Mouse (Mus musculus) liver, embryonic 14.5 days (tissue): ENCODE data around the gene Ciita. TPM values are rescaled to one million over a fixed set of nuclear protein-coding genes. Genes with fewer than 3 reads are reported as not detected.
A peak's percentile ranks its signal among the peaks of the same experiment; 100 is the strongest.

Experiments
- ATAC-seq: fragments of 200-750 bp; cut with Nextera tagmentation; 2 replicates; pipeline ENCODE4 v1.8.0; 2017; ENCODE audit warnings: moderate number of reproducible peaks, mild to moderate bottlenecking, moderate library complexity; ENCODE audit not compliant: insufficient read depth
- DNase-seq, 3 experiments: peaks; one replicate each; pipeline ENCODE4 v3.0.0-alpha.2; 2012 to 2013; ENCODE audit warnings: low read depth in 3 of 3, low spot score in 3 of 3
- H3K27ac ChIP-seq: fragments of 300-500 bp; sonication (generic); 2 replicates; pipeline ENCODE4 v1.5.1; 2014; ENCODE audit warnings: moderate library complexity, mild to moderate bottlenecking, control low read depth, inconsistent platforms
- H3K27me3 ChIP-seq: fragments of 300-500 bp; sonication (generic); 2 replicates; pipeline ENCODE4 v1.6.1; 2014; ENCODE audit warnings: mild to moderate bottlenecking, low read length, moderate library complexity; ENCODE audit not compliant: control insufficient read depth, insufficient read depth
- H3K36me3 ChIP-seq: fragments of 300-500 bp; sonication (generic); replicated peaks from 2 replicates; pipeline ENCODE4 v1.6.1; 2014; ENCODE audit warnings: low read depth; ENCODE audit not compliant: control insufficient read depth, insufficient read depth
- H3K4me1 ChIP-seq, 2 experiments: fragments of 200-500 bp in 1 of 2; fragments of 300-500 bp in 1 of 2; sonication (generic) in 1 of 2; replicated peaks; 2 replicates each; pipeline ENCODE4 v1.6.1; 2012 to 2014; ENCODE audit warnings: antibody characterized with exemption in 1 of 2, inconsistent platforms in 1 of 2, low read length in 1 of 2; ENCODE audit not compliant: control insufficient read depth in 2 of 2, insufficient read depth in 2 of 2
- H3K4me2 ChIP-seq: fragments of 300-500 bp; sonication (generic); 2 replicates; pipeline ENCODE4 v1.6.1; 2014; ENCODE audit warnings: low read depth, mild to moderate bottlenecking, control low read depth, moderate library complexity
- H3K4me3 ChIP-seq, 2 experiments: fragments of 200-500 bp in 1 of 2; fragments of 300-500 bp in 1 of 2; sonication (generic) in 1 of 2; 2 replicates each; pipeline ENCODE4 v1.5.1; 2012 to 2014; ENCODE audit warnings: low read depth in 2 of 2, low read length in 2 of 2, mild to moderate bottlenecking in 2 of 2, control low read depth in 1 of 2, inconsistent platforms in 1 of 2, moderate library complexity in 1 of 2; ENCODE audit not compliant: insufficient read depth in 1 of 2
- H3K9ac ChIP-seq: fragments of 300-500 bp; sonication (generic); replicated peaks from 2 replicates; pipeline ENCODE4 v1.6.1; 2014; ENCODE audit warnings: mild to moderate bottlenecking, control low read depth, moderate library complexity
- H3K9me3 ChIP-seq: fragments of 300-500 bp; sonication (generic); 2 replicates; pipeline ENCODE4 v1.6.1; 2016; ENCODE audit warnings: low read length, mixed read lengths; ENCODE audit not compliant: control insufficient read depth
- CTCF ChIP-seq: IDR thresholded peaks from 2 replicates; pipeline ENCODE4 v1.5.1; 2016; ENCODE audit warnings: antibody characterized with exemption, low read depth, control low read depth
- EP300 ChIP-seq: IDR thresholded peaks from 2 replicates; pipeline ENCODE4 v1.6.1; 2016; ENCODE audit warnings: antibody characterized with exemption, low read depth
- WGBS: fragments of 180-500 bp; shearing (Covaris S2); extraction: QIAGEN DNeasy Blood & Tissue Kit; methylation state at CpG from one replicate; pipeline ENCODE4 v1.1.7; 2014; ENCODE audit not compliant: insufficient replicate concordance; 5-methylcytosine and 5-hydroxymethylcytosine counted together
- polyA plus RNA-seq, 2 experiments: library from polyadenylated mRNA; depleted of rRNA in 1 of 2; stranded (reverse) in 1 of 2; unstranded in 1 of 2; fragments of >200 nt; fragmentation: Nextera tagmentation in 1 of 2; extraction: Ambion mirVana in 1 of 2; gene quantifications; 2 replicates each; pipeline versions ENCODE4 v1.2.1 to v1.2.3; 2012 to 2014

Gene Ciita
- polyA plus RNA-seq, 2 experiments, result 0.06 TPM

DNA sequence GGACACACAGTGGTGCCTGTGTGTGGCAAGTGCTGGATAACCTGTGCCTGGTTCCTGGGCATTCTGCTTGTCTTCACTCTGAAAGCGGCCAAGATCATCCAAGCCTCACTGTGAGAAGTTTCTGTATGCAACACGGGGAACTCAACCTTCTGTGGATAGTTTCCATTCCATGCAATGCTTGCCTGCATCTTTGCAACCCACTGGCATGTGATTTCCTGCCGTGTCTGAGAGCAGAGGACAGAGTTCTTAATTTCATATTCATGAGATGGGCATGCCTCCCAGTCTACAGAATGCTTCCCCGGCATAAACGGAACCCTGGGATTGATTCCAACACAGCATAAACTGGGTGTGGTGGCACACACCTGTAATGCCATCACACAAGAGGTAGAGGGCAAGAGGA lies 41.8 kb upstream of the Ciita start:
- DNase-seq, result no peak
- ATAC-seq, result no peak

DNA sequence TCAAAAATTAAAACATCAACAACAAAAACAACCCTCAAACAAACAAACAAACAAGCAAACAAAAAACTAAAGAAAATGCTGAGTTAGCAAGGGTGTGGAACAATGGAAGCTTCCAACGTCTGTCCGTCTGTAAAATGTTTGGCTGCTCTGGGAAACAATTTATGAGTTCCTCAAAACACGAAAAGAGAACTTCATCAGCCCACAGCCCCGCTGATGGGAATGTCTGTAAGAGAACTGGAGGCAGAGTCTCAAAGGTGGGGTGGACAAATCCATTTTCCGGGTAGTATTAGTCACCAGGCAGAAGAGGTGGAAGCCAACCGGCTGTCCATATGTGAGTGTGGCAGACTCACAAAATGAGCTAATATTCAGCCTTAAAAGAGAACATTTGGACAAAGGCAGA lies 38.5 kb upstream of the Ciita start:
- no peaks in the 10 kb centered on the region for H3K9me3 ChIP-seq
- H3K36me3 ChIP-seq, result no peaks in the 10 kb centered on the region
- no peak overlapping the region for H3K4me2 ChIP-seq
- no peak overlapping the region for H3K9ac ChIP-seq
- H3K27ac ChIP-seq, result no peak overlapping the region
- TF ChIP-seq EP300 (no peak), CTCF (no peak)
- ATAC-seq, result no peak
- H3K4me1 ChIP-seq, result no peaks in the 10 kb centered on the region
- 41% methylated on average over 6 of the region's 6 CpGs for WGBS
- no peak overlapping the region for H3K4me3 ChIP-seq
- no peaks in the 10 kb centered on the region for H3K27me3 ChIP-seq
- no peak for DNase-seq

More for the DNA sequence above, 41.8 kb upstream of the Ciita start:
- H3K9ac ChIP-seq, result no peak overlapping the region
- 65% methylated on average over 5 of the region's 5 CpGs for WGBS
- H3K4me1 ChIP-seq, result peaks cover 0 to 7% of the 10 kb centered on the region in 2 experiments; a peak in 1 of 4 replicates
- H3K4me2 ChIP-seq, result no peak overlapping the region
- no peak overlapping the region for H3K4me3 ChIP-seq
- no peak overlapping the region for H3K27ac ChIP-seq
- no peak for TF ChIP-seq CTCF
- no peak for TF ChIP-seq EP300
- no peaks in the 10 kb centered on the region for H3K9me3 ChIP-seq
- no peaks in the 10 kb centered on the region for H3K27me3 ChIP-seq
- no peaks in the 10 kb centered on the region for H3K36me3 ChIP-seq

DNA sequence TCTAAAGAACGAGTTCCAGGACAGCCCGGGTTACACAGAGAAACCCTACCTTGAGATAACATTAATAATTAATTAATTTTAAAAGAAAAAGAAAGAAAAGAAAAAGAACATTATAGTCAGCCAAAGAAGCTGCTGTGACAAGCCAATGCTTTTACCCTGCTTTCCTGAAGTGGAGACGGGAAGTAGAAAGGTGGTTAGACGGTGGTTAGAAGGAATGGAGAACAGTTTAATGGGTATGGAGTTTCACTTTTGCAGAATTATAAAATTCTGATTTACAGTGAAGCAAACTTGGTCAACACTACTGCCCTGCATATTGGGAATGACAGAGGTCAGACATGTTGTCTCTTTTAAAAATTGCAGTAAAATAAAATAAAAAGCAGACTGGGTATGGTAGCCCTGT lies 38.1 kb upstream of the Ciita start:
- no peak for ATAC-seq
- Histone ChIP-seq H3K36me3 (no peaks in the 10 kb centered on the region), H3K4me1 (no peaks in the 10 kb centered on the region), H3K4me3 (no peak overlapping the region), H3K9ac (no peak overlapping the region), H3K4me2 (no peak overlapping the region), H3K27me3 (no peaks in the 10 kb centered on the region), H3K27ac (no peak overlapping the region), H3K9me3 (no peaks in the 10 kb centered on the region)
- WGBS, result 51% methylated on average over 4 of the region's 4 CpGs
- no peak for DNase-seq
- TF ChIP-seq CTCF (no peak), EP300 (no peak)

DNA sequence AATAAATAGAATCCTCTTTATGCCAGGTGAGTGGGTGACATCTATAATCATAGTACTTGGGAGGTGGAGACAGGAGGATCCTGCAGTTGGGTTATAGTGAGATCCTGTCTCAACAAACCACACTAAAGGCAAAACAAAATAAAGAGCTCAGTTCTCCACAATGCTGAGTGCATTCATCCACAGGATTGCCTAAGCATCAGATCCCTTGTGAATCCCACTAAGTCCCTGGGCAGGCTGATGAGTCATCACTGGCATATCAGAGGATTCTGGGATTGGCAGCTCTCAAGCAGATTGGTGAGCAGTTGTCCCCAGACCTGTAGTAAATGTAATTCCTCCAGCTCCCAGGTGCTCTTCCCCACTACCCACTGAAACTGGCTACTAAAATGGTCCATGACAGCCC lies 36.1 kb upstream of the Ciita start:
- Histone ChIP-seq H3K9ac (no peak overlapping the region), H3K27ac (no peak overlapping the region), H3K4me2 (no peak overlapping the region), H3K4me1 (peaks cover 0 to 3% of the 10 kb centered on the region in 2 experiments; a peak in 1 of 4 replicates), H3K27me3 (no peaks in the 10 kb centered on the region), H3K36me3 (no peaks in the 10 kb centered on the region), H3K9me3 (no peaks in the 10 kb centered on the region), H3K4me3 (no peak overlapping the region)
- DNase-seq (no peak), ATAC-seq (no peak)
- no peak for TF ChIP-seq CTCF
- no peak for TF ChIP-seq EP300

DNA sequence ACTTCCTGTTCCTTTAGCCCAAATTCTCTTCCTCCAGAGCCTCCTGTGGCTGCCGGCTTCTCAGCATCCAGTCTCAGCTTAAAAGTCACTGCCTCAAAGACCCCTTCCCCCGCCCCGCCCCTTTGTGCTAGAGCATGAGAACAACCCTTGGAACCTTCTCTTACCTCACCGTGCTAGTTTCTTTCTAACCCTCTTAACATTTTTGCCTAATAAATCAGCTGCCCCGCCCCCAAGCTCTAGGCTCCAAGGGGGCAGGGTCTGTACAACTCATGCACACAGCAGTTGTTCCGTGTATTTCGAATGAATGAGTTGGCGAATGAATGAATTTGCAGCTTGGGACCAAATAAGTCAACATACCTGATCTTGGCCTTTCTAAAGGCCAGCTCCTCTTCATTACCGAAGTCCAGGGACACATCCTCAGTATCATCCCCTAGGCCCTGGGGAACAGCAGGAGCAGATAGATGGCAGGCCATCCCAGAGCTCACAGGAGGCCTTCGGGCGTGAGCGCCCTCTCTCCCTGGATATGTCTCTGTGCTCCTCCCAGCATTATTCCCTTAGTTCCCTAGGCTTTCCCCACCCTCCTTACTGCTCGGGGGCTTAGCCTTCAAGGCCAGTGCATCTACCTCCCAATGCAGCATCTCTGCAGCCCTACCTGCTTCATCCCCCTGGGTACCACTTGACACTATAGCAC lies 33.1 kb upstream of the Ciita start:
- no peak for DNase-seq
- Histone ChIP-seq H3K9ac (no peak overlapping the region), H3K4me1 (peaks cover 0 to 7% of the 10 kb centered on the region in 2 experiments; a peak in 1 of 4 replicates), H3K4me3 (peak overlapping the region in 1 of 2 experiments; percentile 29; a peak in 1 of 4 replicates), H3K4me2 (no peak overlapping the region), H3K27me3 (no peaks in the 10 kb centered on the region), H3K9me3 (no peaks in the 10 kb centered on the region), H3K36me3 (no peaks in the 10 kb centered on the region), H3K27ac (no peak overlapping the region)
- ATAC-seq, result no peak
- 40% methylated on average over 13 of the region's 13 CpGs for WGBS
- no peak for TF ChIP-seq EP300
- no peak for TF ChIP-seq CTCF
